Mouse (Mus musculus) cortical plate, adult 2 months (tissue): Measurements from ENCODE around the gene Mad1l1. TPM values are rescaled to one million over a fixed set of nuclear protein-coding genes. Genes with fewer than 3 reads are reported as not detected.

Source experiments
- H3K27ac ChIP-seq: fragments of 200-500 bp; 2 replicates; pipeline ENCODE4 v1.5.1; 2012; ENCODE audit warnings: low read length, control low read depth, inconsistent platforms; ENCODE audit not compliant: insufficient read depth
- H3K4me1 ChIP-seq: fragments of 200-500 bp; 2 replicates; pipeline ENCODE4 v1.6.1; 2011; ENCODE audit warnings: low read length; ENCODE audit not compliant: control insufficient read depth, insufficient read depth
- H3K4me3 ChIP-seq: fragments of 200-500 bp; 2 replicates; pipeline ENCODE4 v1.5.1; 2011; ENCODE audit warnings: mild to moderate bottlenecking, low read length, control low read depth; ENCODE audit not compliant: insufficient read depth
- CTCF ChIP-seq: fragments of 200-500 bp; IDR thresholded peaks from 2 replicates; pipeline ENCODE4 v1.5.1; 2011; ENCODE audit warnings: mild to moderate bottlenecking, control low read depth, low read length; ENCODE audit not compliant: insufficient read depth; ENCODE audit errors: extremely low read depth
- POLR2A ChIP-seq: fragments of 200-500 bp; IDR thresholded peaks from 2 replicates; pipeline ENCODE4 v1.6.1; 2011; ENCODE audit warnings: mild to moderate bottlenecking, low read length, control low read depth; ENCODE audit not compliant: insufficient read depth; ENCODE audit errors: extremely low read depth
- polyA plus RNA-seq: library from polyadenylated mRNA; depleted of rRNA; stranded (reverse); fragments of >200 nt; gene quantifications from 2 replicates; pipeline ENCODE4 v1.2.3, GENCODE M21; 2012

Gene Mad1l1
- polyA plus RNA-seq, 1 experiment = 17.1 TPM

DNA sequence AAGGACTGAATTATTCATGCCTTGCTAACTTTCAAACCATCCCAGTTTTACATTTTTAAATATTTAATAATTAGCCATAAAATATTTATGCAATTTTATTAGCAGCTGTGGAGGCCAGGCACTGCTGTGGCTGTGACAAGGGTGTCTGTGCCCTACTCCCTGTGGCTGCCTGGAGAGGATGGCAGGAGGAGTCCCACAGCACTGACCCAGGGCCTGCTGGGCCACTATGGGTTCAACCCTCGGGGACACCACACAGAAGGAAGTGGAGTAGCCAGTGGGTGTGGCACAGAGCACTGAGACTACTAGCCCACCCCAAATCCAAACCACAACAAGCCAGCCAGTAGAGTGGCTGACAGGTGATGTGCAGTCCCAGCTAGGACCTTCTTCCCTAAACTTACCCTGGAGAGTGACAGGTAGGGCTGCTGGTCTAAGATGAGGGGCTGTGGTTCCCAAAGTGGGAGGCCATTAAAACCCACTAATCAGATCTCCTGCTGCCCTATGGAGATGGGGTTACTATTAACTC is 248.1 kb downstream of the Mad1l1 start:
- H3K4me1 ChIP-seq = no peaks in the 10 kb centered on the region
- no peak overlapping the region for H3K27ac ChIP-seq
- TF ChIP-seq CTCF (no peak), POLR2A (no peak)
- no peak overlapping the region for H3K4me3 ChIP-seq

DNA sequence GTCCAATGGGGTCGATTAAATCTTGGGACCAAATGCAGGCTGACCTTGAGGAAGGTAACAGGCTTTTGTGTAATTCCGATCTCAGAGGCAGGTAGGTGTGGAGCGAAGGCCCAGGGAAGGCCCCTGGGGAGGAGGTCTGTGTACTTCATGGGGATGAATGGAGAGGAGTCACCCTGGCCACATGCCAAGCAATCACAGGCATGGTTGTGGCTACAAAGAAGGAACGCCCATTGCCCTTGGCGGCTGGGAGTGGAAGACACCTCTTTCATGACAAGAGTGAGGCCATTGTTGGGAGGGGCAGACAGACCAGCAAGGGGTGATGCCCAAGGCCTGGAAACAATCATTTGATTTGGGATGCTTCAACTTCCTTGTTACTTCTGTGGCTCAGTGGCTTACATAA is 252.8 kb downstream of the Mad1l1 start:
- TF ChIP-seq POLR2A (no peak), CTCF (no peak)
- no peak overlapping the region for H3K4me3 ChIP-seq
- H3K4me1 ChIP-seq = no peaks in the 10 kb centered on the region
- H3K27ac ChIP-seq = no peak overlapping the region

DNA sequence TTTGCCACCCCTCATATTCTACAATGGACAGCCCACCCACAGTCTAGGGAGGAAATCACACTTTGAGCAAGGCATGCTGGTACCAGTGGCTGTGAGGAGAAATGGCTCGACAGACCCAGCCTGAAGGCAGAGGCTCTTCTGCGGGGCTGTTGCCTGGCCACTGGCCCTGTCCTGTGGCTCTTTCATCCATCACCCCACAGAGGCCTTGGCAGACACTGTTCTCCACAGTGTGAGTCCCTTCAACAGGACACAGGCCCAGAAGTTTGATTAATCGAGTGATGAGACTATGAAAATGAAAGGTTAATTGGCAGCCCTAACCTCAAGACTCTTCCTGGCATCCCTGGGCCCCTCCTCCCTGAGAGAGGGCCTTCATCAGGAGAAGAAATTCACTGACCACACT is 253.3 kb downstream of the Mad1l1 start:
- no peak overlapping the region for H3K4me3 ChIP-seq
- no peaks in the 10 kb centered on the region for H3K4me1 ChIP-seq
- H3K27ac ChIP-seq = no peak overlapping the region
- no peak for TF ChIP-seq POLR2A
- no peak for TF ChIP-seq CTCF

DNA sequence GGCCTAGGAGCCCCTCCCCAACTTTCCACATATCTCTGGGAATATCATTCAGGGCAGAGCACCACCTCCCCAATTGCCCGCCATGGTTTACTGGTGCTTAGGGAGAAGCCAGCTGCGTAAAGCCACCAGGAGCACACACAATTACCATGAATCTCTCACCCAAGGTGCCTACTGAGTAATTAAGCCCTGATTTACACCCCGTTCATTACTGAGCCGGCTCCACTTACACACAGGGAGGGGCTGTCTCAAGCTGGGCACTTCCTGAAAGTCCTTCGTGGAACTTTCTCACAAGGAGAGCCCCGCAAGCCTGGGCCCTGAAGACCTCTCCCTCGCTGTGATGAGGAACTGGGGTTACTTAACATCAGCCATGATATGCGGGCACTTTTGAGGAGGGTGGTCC is 254.6 kb downstream of the Mad1l1 start:
- H3K4me3 ChIP-seq = no peak overlapping the region
- H3K4me1 ChIP-seq = no peaks in the 10 kb centered on the region
- TF ChIP-seq CTCF (no peak), POLR2A (no peak)
- no peak overlapping the region for H3K27ac ChIP-seq

DNA sequence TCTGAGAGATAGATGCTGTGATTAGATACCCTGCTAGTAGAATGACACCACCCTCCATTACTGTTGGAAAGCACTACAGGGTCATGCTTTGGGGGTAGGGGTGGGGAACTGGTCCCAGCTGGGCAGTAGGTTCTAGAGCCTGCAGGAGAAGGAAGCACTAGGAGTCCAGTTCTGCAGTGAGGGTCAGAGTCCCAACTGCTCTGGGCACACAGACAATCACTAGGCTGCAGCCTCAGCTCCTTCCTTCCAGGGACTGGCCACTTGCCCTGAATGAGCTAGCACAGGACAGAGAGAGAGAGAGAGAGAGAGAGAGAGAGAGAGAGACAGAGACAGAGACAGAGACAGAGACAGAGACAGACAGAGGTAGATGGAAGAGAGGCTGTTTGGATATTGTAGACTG is 255.1 kb downstream of the Mad1l1 start:
- Histone ChIP-seq H3K27ac (no peak overlapping the region), H3K4me1 (peaks cover 2% of the 10 kb centered on the region), H3K4me3 (no peak overlapping the region)
- no peak for TF ChIP-seq POLR2A
- no peak for TF ChIP-seq CTCF

DNA sequence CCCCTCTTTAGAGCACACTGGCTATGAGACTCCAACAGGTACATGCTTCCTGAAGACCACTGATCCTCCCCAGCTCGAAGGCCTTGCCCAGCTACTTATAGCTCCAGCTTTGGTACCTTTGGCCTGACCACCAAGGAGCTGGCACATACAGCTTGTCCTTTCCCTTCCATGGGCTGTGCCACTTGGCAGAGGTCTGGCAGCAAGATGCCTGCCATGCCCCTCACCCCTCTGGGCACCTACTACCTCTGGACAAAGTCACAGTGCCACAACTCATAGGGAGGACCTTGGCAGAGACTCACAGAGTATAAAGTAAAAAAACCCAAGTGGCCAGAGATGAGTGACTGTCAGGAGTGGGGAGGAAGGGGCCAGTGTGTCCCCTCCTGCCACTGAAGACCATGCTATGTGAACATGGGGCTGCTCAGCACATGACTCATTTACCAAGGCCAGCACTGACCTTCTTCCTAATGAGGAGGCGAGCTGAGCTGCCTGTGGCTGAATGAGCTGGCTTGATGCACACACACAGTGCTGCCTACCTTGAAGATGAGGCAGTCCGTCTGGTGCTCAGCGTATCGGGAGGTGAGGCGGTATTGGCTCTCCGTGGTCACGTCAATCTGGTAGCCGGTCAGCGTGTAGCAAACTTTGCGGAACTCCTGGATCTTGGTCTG is 255.9 kb downstream of the Mad1l1 start:
- Histone ChIP-seq H3K4me1 (peaks cover 2% of the 10 kb centered on the region), H3K4me3 (no peak overlapping the region), H3K27ac (no peak overlapping the region)
- TF ChIP-seq POLR2A (no peak), CTCF (no peak)

DNA sequence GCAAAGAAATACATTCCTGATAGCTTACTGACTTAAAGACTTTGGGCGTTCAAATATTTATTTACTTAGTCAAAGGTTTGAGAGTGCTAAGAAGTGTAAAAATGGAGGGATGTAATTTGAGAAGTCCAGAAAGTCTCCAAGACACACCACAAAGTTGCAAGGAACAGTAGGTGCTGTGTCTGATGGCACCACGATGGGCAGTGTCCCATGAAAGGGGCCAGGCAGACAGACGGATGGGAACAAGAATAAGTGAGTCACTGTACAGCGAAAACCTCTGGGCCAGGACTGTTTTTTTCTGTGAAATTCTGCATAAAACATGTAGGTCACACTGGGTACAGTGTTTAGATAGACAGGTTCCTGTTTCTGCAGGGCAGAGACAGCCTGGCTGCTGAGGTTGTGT is 256.8 kb downstream of the Mad1l1 start:
- no peak overlapping the region for H3K27ac ChIP-seq
- H3K4me1 ChIP-seq = peaks cover 2% of the 10 kb centered on the region
- TF ChIP-seq CTCF = no peak
- TF ChIP-seq POLR2A = no peak
- H3K4me3 ChIP-seq = no peak overlapping the region

DNA sequence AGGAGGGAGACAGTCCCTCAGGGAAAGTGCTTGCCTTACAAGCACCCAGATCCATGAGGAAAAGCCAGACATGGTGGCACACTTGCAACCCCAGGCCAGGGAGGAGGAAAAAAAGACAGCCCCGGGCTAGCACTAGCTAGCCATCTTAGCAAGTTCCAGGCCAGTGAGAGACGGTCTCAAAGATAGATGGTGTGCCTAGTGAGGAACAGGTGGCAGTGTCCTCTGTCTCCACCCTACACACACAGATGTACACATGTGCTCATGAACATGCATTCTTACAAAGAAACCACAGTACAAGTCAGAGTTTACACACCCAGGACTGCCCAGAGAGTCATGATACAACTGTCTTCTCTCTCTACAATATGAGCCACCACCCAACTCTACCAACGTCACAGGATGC is 258.5 kb downstream of the Mad1l1 start:
- Histone ChIP-seq H3K4me1 (peaks cover 2% of the 10 kb centered on the region), H3K4me3 (no peak overlapping the region), H3K27ac (no peak overlapping the region)
- TF ChIP-seq POLR2A (no peak), CTCF (no peak)

DNA sequence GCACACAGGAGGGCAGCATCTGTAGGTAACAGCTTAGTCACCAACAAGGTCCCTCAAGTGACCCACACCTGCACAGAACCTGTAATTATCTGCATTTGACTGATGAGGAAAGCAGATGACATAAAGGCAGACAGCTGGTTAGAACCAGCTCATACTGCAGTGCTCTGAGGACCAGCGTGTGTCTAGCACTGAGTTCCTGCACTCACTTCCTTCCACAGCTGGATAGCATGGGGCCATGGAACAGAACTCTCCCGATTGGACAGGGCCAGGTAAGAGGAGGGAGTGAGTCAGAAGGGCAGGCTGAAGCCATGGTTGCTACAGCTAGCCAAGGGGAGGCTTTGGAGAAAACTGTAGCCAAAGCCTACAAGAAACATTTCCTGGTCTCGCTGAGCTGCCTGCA is 259.0 kb downstream of the Mad1l1 start:
- H3K4me1 ChIP-seq = peaks cover 2% of the 10 kb centered on the region
- no peak overlapping the region for H3K4me3 ChIP-seq
- TF ChIP-seq POLR2A = no peak
- TF ChIP-seq CTCF = no peak
- H3K27ac ChIP-seq = no peak overlapping the region

DNA sequence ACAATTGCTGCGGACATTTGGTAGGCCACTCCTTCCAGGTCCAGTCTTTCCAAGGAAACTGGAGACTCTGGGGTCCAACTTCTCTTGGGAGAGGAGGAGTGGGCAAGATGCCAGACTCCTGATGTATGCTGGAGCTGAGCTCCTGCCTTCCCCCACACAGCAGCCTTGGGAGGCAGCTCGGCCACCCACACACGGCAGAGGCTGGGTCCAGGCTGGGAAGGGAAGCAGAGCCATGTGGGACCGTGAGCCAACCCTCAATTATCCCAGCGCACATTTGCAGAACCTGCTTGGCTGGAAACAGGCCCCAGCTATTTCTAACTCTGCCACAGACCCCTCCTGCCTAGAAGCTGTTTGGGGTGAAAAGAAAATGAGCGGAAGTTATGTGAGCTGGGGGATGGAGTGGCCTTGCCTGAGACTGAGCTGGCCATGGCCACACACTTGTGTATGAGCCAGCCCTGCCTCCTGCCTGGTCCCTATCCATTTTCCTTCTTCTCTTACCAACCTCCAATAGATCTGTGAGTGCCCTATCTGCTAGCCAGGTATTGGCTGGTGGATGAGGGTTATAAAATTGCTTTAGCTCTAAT is 260.0 kb downstream of the Mad1l1 start:
- Histone ChIP-seq H3K27ac (no peak overlapping the region), H3K4me3 (no peak overlapping the region), H3K4me1 (peaks cover 2% of the 10 kb centered on the region)
- TF ChIP-seq CTCF (no peak), POLR2A (no peak)

DNA sequence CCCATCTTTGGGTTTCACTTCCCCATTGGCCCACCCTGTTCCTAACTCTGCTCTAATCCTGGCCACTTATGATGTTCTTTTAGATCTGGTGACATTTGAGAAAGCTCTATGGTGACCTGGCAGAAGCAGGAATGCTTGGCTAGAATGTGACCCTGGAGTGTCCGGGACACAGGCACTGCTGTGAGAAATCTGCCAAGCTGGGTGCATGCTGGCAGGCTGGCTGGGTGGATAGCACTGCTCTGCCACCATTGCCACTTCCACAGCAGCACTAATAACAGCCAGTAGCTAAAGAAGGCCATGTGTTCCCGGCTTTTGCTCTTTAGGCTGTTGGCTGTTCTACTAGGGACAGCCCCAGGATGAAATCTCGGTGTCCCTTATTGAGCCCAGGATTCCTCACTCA is 265.1 kb downstream of the Mad1l1 start:
- TF ChIP-seq POLR2A = no peak
- no peak for TF ChIP-seq CTCF
- Histone ChIP-seq H3K27ac (no peak overlapping the region), H3K4me1 (peaks cover 9% of the 10 kb centered on the region), H3K4me3 (no peak overlapping the region)

DNA sequence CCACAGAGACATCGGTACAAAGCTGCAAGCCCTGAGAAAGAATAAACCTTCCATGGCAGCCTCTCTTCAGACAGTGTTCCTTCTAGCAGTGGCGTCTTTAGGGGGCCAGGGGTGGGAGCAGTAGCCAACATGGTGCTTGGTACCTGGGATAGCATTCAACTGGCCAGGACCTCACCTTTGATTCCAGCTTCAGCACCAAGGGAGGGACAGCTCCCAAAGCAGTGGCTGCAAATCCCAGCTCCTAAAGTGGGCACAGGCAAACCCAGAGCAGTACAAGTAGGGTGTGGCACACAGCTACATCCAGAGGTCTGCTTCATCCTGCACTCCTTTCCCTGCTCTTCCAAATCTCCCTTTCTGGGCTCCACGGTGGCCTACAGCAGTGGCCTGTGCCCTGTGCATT is 265.9 kb downstream of the Mad1l1 start:
- Histone ChIP-seq H3K4me3 (no peak overlapping the region), H3K4me1 (peaks cover 9% of the 10 kb centered on the region), H3K27ac (no peak overlapping the region)
- TF ChIP-seq POLR2A = no peak
- TF ChIP-seq CTCF = no peak
